Mouse (Mus musculus): ENCODE results near the gene Cmip. TPM values are rescaled to one million over a fixed set of nuclear protein-coding genes. Genes with fewer than 3 reads are reported as not detected.

Gene Cmip
- polyA plus RNA-seq, 1 experiment from 2014 or later = 22.6 TPM

GRCm38 (mm10) chr8:117485316-117485715 lies 228.5 kb downstream of the Cmip start:
- peaks cover 2% of the 10 kb centered on the region; the same call in 1 of the 2 replicates for H3K4me1 ChIP-seq (ENCODE audit: insufficient read depth)
- no peak for DNase-seq
- no peak for ATAC-seq
- 65% methylated on average over 1 of the region's 1 CpGs for whole genome bisulfite sequencing (ENCODE audit: insufficient replicate concordance)
- no peak overlapping the region for H3K4me3 ChIP-seq (ENCODE audit: low read depth, low read length)
- H3K27ac ChIP-seq (ENCODE audit: low read depth) = no peak overlapping the region
- TF ChIP-seq EP300 (IDR thresholded peaks at IDR 0.05; ENCODE audit: low read depth) = no peak
- TF ChIP-seq CTCF (IDR thresholded peaks at IDR 0.05; ENCODE audit: low read depth) = no peak
- H3K27me3 ChIP-seq (ENCODE audit: insufficient read depth, low read length) = no peaks in the 10 kb centered on the region
- H3K4me2 ChIP-seq (ENCODE audit: low read depth, low read length) = no peak overlapping the region
- no peaks in the 10 kb centered on the region for H3K9me3 ChIP-seq (ENCODE audit: low read length)
- no peaks in the 10 kb centered on the region for H3K36me3 ChIP-seq (replicated peaks; ENCODE audit: insufficient read depth, low read length)
- H3K9ac ChIP-seq (replicated peaks) = no peak overlapping the region

GRCm38 (mm10) chr8:117488246-117489005 lies 231.6 kb downstream of the Cmip start:
- DNase-seq = no peak
- no peaks in the 10 kb centered on the region for H3K36me3 ChIP-seq (replicated peaks; ENCODE audit: insufficient read depth, low read length)
- H3K9ac ChIP-seq (replicated peaks) = no peak overlapping the region
- no peaks in the 10 kb centered on the region for H3K27me3 ChIP-seq (ENCODE audit: insufficient read depth, low read length)
- TF ChIP-seq EP300 (IDR thresholded peaks at IDR 0.05; ENCODE audit: low read depth) (no peak), CTCF (IDR thresholded peaks at IDR 0.05; ENCODE audit: low read depth) (no peak)
- no peak overlapping the region for H3K4me3 ChIP-seq (ENCODE audit: low read depth, low read length)
- no peak for ATAC-seq
- no peak overlapping the region for H3K27ac ChIP-seq (ENCODE audit: low read depth)
- H3K4me2 ChIP-seq (ENCODE audit: low read depth, low read length) = no peak overlapping the region
- no peaks in the 10 kb centered on the region for H3K9me3 ChIP-seq (ENCODE audit: low read length)
- peaks cover 8% of the 10 kb centered on the region for H3K4me1 ChIP-seq (ENCODE audit: insufficient read depth)
- 76% methylated on average over 10 of the region's 10 CpGs for WGBS (ENCODE audit: insufficient replicate concordance)

GRCm38 (mm10) chr8:117493543-117493942 lies 236.7 kb downstream of the Cmip start:
- Histone ChIP-seq H3K9ac (replicated peaks) (no peak overlapping the region), H3K27ac (ENCODE audit: low read depth) (no peak overlapping the region), H3K27me3 (ENCODE audit: insufficient read depth, low read length) (peaks cover 9% of the 10 kb centered on the region; the same call in 1 of the 2 replicates), H3K4me3 (ENCODE audit: low read depth, low read length) (no peak overlapping the region), H3K9me3 (ENCODE audit: low read length) (no peaks in the 10 kb centered on the region), H3K4me2 (ENCODE audit: low read depth, low read length) (no peak overlapping the region), H3K4me1 (ENCODE audit: insufficient read depth) (peaks cover 21% of the 10 kb centered on the region), H3K36me3 (replicated peaks; ENCODE audit: insufficient read depth, low read length) (no peaks in the 10 kb centered on the region)
- ATAC-seq (no peak), DNase-seq (no peak)
- TF ChIP-seq EP300 (IDR thresholded peaks at IDR 0.05; ENCODE audit: low read depth) = no peak
- no peak for TF ChIP-seq CTCF (IDR thresholded peaks at IDR 0.05; ENCODE audit: low read depth)
- WGBS (ENCODE audit: insufficient replicate concordance) = 48% methylated on average over 9 of the region's 9 CpGs

GRCm38 (mm10) chr8:117494874-117495273 lies 238.0 kb downstream of the Cmip start:
- Histone ChIP-seq H3K9ac (replicated peaks) (no peak overlapping the region), H3K36me3 (replicated peaks; ENCODE audit: insufficient read depth, low read length) (no peaks in the 10 kb centered on the region), H3K4me1 (ENCODE audit: insufficient read depth) (peaks cover 25% of the 10 kb centered on the region), H3K9me3 (ENCODE audit: low read length) (no peaks in the 10 kb centered on the region), H3K4me2 (ENCODE audit: low read depth, low read length) (no peak overlapping the region), H3K27ac (ENCODE audit: low read depth) (peak overlapping the region; percentile 29; the same call in 1 of the 2 replicates), H3K27me3 (ENCODE audit: insufficient read depth, low read length) (peaks cover 14% of the 10 kb centered on the region; the same call in 1 of the 2 replicates), H3K4me3 (ENCODE audit: low read depth, low read length) (no peak overlapping the region)
- DNase-seq = no peak
- ATAC-seq = no peak
- WGBS (ENCODE audit: insufficient replicate concordance) = 44% methylated on average over 2 of the region's 2 CpGs
- no peak for TF ChIP-seq EP300 (IDR thresholded peaks at IDR 0.05; ENCODE audit: low read depth)
- TF ChIP-seq CTCF (IDR thresholded peaks at IDR 0.05; ENCODE audit: low read depth) = no peak

GRCm38 (mm10) chr8:117498179-117498914 lies 241.5 kb downstream of the Cmip start, which contains the start of gene Plcg2:
TSS of gene Plcg2 (plus strand) at chr8:117498291.
- peak; percentile 65 for ATAC-seq
- TF ChIP-seq EP300 (IDR thresholded peaks at IDR 0.05; ENCODE audit: low read depth) = no peak
- no peak for TF ChIP-seq CTCF (IDR thresholded peaks at IDR 0.05; ENCODE audit: low read depth)
- peaks cover 14% of the 10 kb centered on the region; the same call in 1 of the 2 replicates for H3K27me3 ChIP-seq (ENCODE audit: insufficient read depth, low read length)
- peak within 1 kb of the TSS; percentile 71 for H3K27ac ChIP-seq (ENCODE audit: low read depth)
- DNase-seq = peak; percentile 66
- peaks cover 21% of the 10 kb centered on the region for H3K4me1 ChIP-seq (ENCODE audit: insufficient read depth)
- H3K36me3 ChIP-seq (replicated peaks; ENCODE audit: insufficient read depth, low read length) = no peaks in the 10 kb centered on the region
- peak within 1 kb of the TSS; percentile 62 for H3K4me3 ChIP-seq (ENCODE audit: low read depth, low read length)
- no peaks in the 10 kb centered on the region for H3K9me3 ChIP-seq (ENCODE audit: low read length)
- H3K9ac ChIP-seq (replicated peaks) = peak within 1 kb of the TSS; percentile 70
- under 1% methylated on average over 56 of the region's 62 CpGs for WGBS (ENCODE audit: insufficient replicate concordance)
- peak within 1 kb of the TSS; percentile 87 for H3K4me2 ChIP-seq (ENCODE audit: low read depth, low read length)

GRCm38 (mm10) chr8:117498915-117499540 lies 242.2 kb downstream of the Cmip start:
- Histone ChIP-seq H3K27me3 (ENCODE audit: insufficient read depth, low read length) (peaks cover 14% of the 10 kb centered on the region; the same call in 1 of the 2 replicates), H3K4me3 (ENCODE audit: low read depth, low read length) (peak overlapping the region; percentile 62), H3K4me2 (ENCODE audit: low read depth, low read length) (peak overlapping the region; percentile 87), H3K36me3 (replicated peaks; ENCODE audit: insufficient read depth, low read length) (no peaks in the 10 kb centered on the region), H3K4me1 (ENCODE audit: insufficient read depth) (peaks cover 15% of the 10 kb centered on the region), H3K9me3 (ENCODE audit: low read length) (no peaks in the 10 kb centered on the region), H3K27ac (ENCODE audit: low read depth) (peak overlapping the region; percentile 71), H3K9ac (replicated peaks) (peak overlapping the region; percentile 70; the same call in 1 of the 2 replicates)
- DNase-seq (peak; percentile 40), ATAC-seq (peak; percentile 47)
- 13% methylated on average over 20 of the region's 20 CpGs for WGBS (ENCODE audit: insufficient replicate concordance)
- TF ChIP-seq EP300 (IDR thresholded peaks at IDR 0.05; ENCODE audit: low read depth) = no peak
- TF ChIP-seq CTCF (IDR thresholded peaks at IDR 0.05; ENCODE audit: low read depth) = no peak

Data from liver, postnatal 0 days (tissue).